In the genomic region with DNA sequence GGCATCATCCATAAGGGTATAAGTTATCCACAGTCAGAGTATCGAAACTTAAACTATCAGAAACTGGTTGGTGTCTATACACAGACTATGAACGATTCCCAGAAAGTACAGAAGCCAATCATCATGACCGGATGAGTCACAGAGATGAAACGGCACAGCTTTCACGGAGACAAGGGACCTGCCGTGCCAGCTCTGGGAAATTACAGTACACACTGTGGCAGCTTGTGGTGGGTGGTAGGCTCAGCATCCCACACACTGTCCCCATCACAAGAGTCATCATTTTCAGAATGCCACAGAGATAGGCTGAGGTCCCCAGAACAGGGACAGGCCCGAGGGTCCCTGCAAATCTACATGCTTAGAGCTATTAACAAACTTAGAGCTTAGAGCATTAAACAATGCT, we compare ENCODE assay signal across 11 mouse cellular contexts.
A peak's percentile ranks its signal among the peaks of the same experiment; 100 is the strongest.
DNase-seq lines count a peak whose midpoint lies in the region.
"Had no signal": no experiment of that assay in that cellular context is flagged by ENCODE, and none has a peak within 500 bp of the region (broad histone marks: within the 10 kb centered on the region; RNA-seq: fewer than 3 reads in every experiment).

No protein-coding gene starts in this region.

- peak; percentile 71 to 82 for DNase-seq in frontal cortex, adult 2 months (ENCODE audit: extremely low spot score in 1 of 2, low spot score in 1 of 2)
- peak; percentile 75 for DNase-seq in layer of hippocampus, adult 11-12 months (ENCODE audit: low spot score)
- peak; percentile 24 to 25 for DNase-seq in layer of hippocampus, postnatal 25 days (ENCODE audit: extremely low spot score in 1 of 2, low spot score in 1 of 2)
- peak; percentile 74 to 79 for DNase-seq in right cerebral cortex, adult 2 months (ENCODE audit: low spot score in 2 of 2)
- no peak for DNase-seq in urinary bladder, postnatal 10 days (ENCODE audit: low spot score)
- DNase-seq in heart, adult 18-20 months, result no peak
- no peak for DNase-seq in ovary, adult 18-20 months (ENCODE audit: low spot score)
- DNase-seq in lung, postnatal 14 days, result no peak
- DNase-seq: heart, adult 11 months; lung, adult 2 months; lung, postnatal 4 days had no signal

Comparison
In these comparisons a context has a peak if more than half of its experiments do, and no peak if none do; other contexts are left out.
1. DNase-seq: peak in frontal cortex, adult 2 months (2 of 2), layer of hippocampus, adult 11-12 months (single experiment), layer of hippocampus, postnatal 25 days (2 of 2) and right cerebral cortex, adult 2 months (2 of 2); none in urinary bladder, postnatal 10 days (single experiment), heart, adult 18-20 months (0 of 2), ovary, adult 18-20 months (single experiment) and lung, postnatal 14 days (single experiment).